Mouse (Mus musculus) telencephalon, adult 2 months (tissue): ENCODE measurements around the gene Ints6.

Source experiments
- DNase-seq: peaks from one replicate; pipeline ENCODE4 v3.0.0-alpha.2; 2011; ENCODE audit warnings: low read depth, low spot score

The Ints6 gene

GRCm38 (mm10) chr14:62761036-62761881, at the start of gene Ints6:
Gene Ints6, minus strand, starts transcription at chr14:62761169.
- DNase-seq, result peak; percentile 100

- no peak for DNase-seq
Measured at GRCm38 (mm10) chr14:62808661-62809523, 47.9 kb upstream of the Ints6 start.

- no peak for DNase-seq
Measured at GRCm38 (mm10) chr14:62806921-62807320, 46.0 kb upstream of the Ints6 start.

GRCm38 (mm10) chr14:62803204-62803603, 42.2 kb upstream of the Ints6 start:
- DNase-seq, result no peak

- DNase-seq, result peak; percentile 52
Measured at GRCm38 (mm10) chr14:62800791-62801190, 39.8 kb upstream of the Ints6 start.

- DNase-seq, result no peak
Measured at GRCm38 (mm10) chr14:62798608-62799101, 37.7 kb upstream of the Ints6 start.

- DNase-seq, result no peak
Measured at GRCm38 (mm10) chr14:62795719-62796118, 34.8 kb upstream of the Ints6 start.

GRCm38 (mm10) chr14:62789282-62789681, 28.3 kb upstream of the Ints6 start:
- no peak for DNase-seq

GRCm38 (mm10) chr14:62782981-62783380, 22.0 kb upstream of the Ints6 start:
- no peak for DNase-seq

- no peak for DNase-seq
Measured at GRCm38 (mm10) chr14:62780520-62781316, 19.7 kb upstream of the Ints6 start.

GRCm38 (mm10) chr14:62778095-62778494, 17.1 kb upstream of the Ints6 start:
- no peak for DNase-seq

GRCm38 (mm10) chr14:62775034-62775433, 14.1 kb upstream of the Ints6 start:
- DNase-seq, result no peak

GRCm38 (mm10) chr14:62774246-62774645, 13.3 kb upstream of the Ints6 start:
- DNase-seq, result no peak

GRCm38 (mm10) chr14:62773766-62774165, 12.8 kb upstream of the Ints6 start:
- DNase-seq, result no peak

- no peak for DNase-seq
Measured at GRCm38 (mm10) chr14:62765398-62765797, 4.4 kb upstream of the Ints6 start.

GRCm38 (mm10) chr14:62764371-62764770, 3.4 kb upstream of the Ints6 start:
- DNase-seq, result no peak

GRCm38 (mm10) chr14:62761943-62762342, 974 bp upstream of the Ints6 start:
- peak; percentile 36 for DNase-seq

GRCm38 (mm10) chr14:62760321-62761035, 491 bp downstream of the Ints6 start:
- DNase-seq, result no peak

GRCm38 (mm10) chr14:62759771-62760320, 1.1 kb downstream of the Ints6 start:
- DNase-seq, result peak; percentile 48

GRCm38 (mm10) chr14:62758714-62759113, 2.3 kb downstream of the Ints6 start:
- DNase-seq, result no peak
